Comparison of ENCODE assay signal across 8 mouse cellular contexts in genomic region chr2:168590168-168590551, GRCm38 (mm10). TPM values are rescaled to one million over a fixed set of nuclear protein-coding genes. Genes with fewer than 3 reads are reported as not detected.
A peak's percentile ranks its signal among the peaks of the same experiment; 100 is the strongest.
DNase-seq lines count a peak whose midpoint lies in the region; ATAC-seq lines count a peak whose summit lies in the region.

No protein-coding gene starts in this region.

- H3K9ac ChIP-seq in lung, embryonic 16.5 days (ENCODE audit: low read length) = peak overlapping the region; percentile 69

- H3K4me2 ChIP-seq in lung, embryonic 16.5 days (ENCODE audit: low read depth, low read length) = peak overlapping the region; percentile 64

- WGBS in lung, embryonic 16.5 days = 1% methylated on average over 31 of the region's 38 CpGs

- no peaks in the 10 kb centered on the region for H3K9me3 ChIP-seq in lung, embryonic 16.5 days (ENCODE audit: control insufficient read depth, low read length)

- peak overlapping the region; percentile 54 for H3K4me3 ChIP-seq in lung, embryonic 16.5 days (ENCODE audit: low read length)

- peak; percentile 64 for DNase-seq in adrenal gland, postnatal 10 days
- DNase-seq in kidney, adult 9 months = peak; percentile 45
- peak; percentile 47 for DNase-seq in retina, postnatal 1 day
- no peak for DNase-seq in layer of hippocampus, adult 11-12 months (ENCODE audit: low spot score)

- peak; percentile 63 for ATAC-seq in CD4-positive, CD25-positive, alpha-beta regulatory T cell, adult 4 months
- ATAC-seq in granulocyte monocyte progenitor cell, adult 5-6 weeks (replicated peaks; ENCODE audit: poor library complexity, severe bottlenecking) = peak; percentile 52
- peak; percentile 85 for ATAC-seq in lung, embryonic 16.5 days (ENCODE audit: low read depth)
- ATAC-seq in cerebellum, adult (ENCODE audit: insufficient number of reproducible peaks, low FRiP score, low TSS enrichment) = no peak

- peaks cover 3% of the 10 kb centered on the region for H3K4me1 ChIP-seq in lung, embryonic 16.5 days (replicated peaks; ENCODE audit: control insufficient read depth, insufficient read depth, low read length)

- no peaks in the 10 kb centered on the region for H3K36me3 ChIP-seq in lung, embryonic 16.5 days (ENCODE audit: control insufficient read depth, insufficient read depth, low read length)

- no peak overlapping the region for H3K27ac ChIP-seq in lung, embryonic 16.5 days (ENCODE audit: low read length)

- peaks cover 17% of the 10 kb centered on the region for H3K27me3 ChIP-seq in lung, embryonic 16.5 days (ENCODE audit: control insufficient read depth, insufficient read depth, low read depth, low read length)

RNA-seq across cellular contexts. Expression of gene Nfatc2, which starts 11.3 kb away (rescaled TPM):
- 10 to 100 TPM; 20.9 to 22.6 TPM for polyA plus RNA-seq in CD4-positive, CD25-positive, alpha-beta regulatory T cell, adult 4 months (2017; shearing (Covaris generic))
- total RNA-seq in adrenal gland, postnatal 10 days (2021) = 1 to 10 TPM; 2.7 to 5.0 TPM
- 1.7 and 2.2 TPM in 2 replicates for total RNA-seq in granulocyte monocyte progenitor cell, adult 5-6 weeks (2014; fragmentation: Nextera tagmentation)
- total RNA-seq in granulocyte monocyte progenitor cell, adult 5-6 weeks (2017) = 0.17 and 0.46 TPM in 2 replicates
- polyA plus RNA-seq in lung, embryonic 16.5 days (2015; fragmentation: Nextera tagmentation; extraction: Ambion mirVana) = 1.6 TPM in 2 replicates
